Mouse (Mus musculus): ENCODE results near the gene Olfr912. TPM values are rescaled to one million over a fixed set of nuclear protein-coding genes. Genes with fewer than 3 reads are reported as not detected.

Olfr912 gene
- not detected for total RNA-seq (2023)

DNA sequence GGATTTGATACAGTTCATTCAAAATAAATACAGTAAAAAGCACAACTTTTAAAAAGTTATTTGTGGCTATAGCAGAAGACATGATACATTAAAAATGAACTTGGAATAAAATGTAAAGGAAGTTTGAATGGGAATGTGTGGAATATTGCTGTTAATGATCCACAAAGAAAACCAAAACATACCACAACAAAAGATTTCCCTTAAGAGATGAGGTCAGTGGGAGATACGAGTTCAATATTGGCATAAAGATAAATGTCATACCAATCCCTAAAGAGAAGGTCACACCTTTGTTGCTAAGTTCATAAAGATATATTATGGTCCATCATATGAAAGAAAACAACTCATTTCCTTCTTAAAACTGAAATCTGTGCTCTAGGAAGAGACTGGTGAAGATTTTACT is at the start of gene Olfr912:
TSS of gene Olfr912 (plus strand) at position 301 of the 400 bp plus-strand sequence.

DNA sequence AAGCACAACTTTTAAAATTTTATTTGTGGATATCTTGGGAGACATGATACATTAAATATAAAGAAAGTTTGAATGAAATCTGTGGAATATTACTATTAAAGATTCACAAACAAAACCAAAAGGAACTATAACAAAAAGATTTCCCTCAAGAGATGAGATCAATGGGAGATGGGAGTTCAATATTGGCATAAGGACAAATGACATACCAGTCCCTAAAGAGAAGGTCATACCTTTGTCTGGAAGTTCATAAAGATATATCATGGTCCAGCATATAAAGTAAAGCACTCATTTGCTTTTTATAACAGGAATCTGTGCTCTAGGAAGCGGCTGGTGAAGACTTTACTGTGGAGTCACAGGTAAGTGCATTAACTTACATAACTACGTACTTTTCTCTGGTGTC is 42.4 kb upstream of the Olfr912 start, which contains the start of gene Olfr910:
TSS of gene Olfr910 (plus strand) at position 301 of the 400 bp plus-strand sequence.

DNA sequence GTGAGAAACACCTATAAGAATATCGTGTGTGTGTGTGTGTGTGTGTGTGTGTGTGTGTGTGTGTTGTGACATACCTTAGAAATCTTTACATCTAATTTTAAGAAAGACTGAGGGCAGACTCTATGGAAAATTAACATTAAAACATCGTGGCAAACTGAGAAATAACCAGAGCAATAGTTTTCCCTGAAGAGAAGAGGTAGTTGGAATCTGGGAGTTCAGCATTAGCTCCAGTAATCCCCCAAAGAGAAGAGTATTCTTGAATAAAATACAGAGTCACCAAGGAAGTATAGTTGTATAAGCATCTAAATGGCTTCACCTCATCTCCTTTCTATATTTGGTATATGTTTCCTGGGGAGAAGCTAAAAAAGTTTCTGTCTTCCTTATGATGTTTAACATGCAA is 12.5 kb downstream of the Olfr912 start, which contains the start of gene Olfr913:
TSS of gene Olfr913 (plus strand) at position 301 of the 400 bp plus-strand sequence.

DNA sequence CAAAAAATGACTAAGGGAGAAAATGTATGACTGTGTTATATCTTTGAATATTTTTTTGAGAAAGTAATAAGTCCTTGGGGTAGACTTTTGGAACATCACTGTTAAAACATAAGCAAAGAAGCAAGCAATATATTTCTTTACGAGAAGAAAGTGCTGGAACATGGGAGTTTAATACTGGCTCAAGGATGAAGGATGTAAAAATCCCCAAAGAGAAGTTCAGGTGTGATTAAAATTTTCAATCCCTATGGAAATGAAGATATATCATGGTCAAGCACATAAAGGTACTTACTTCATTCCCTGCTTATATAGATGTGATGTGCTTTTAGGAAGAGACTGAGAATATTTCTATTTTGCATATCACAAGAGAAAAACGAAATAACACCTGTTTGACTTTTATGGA is 24.8 kb downstream of the Olfr912 start, which contains the start of gene Olfr914:
TSS of gene Olfr914 (plus strand) at position 301 of the 400 bp plus-strand sequence.

Other genes with a start within 250 kb of the Olfr912 start
- not detected for gene Olfr898, start 231.8 kb upstream of the Olfr912 start, total RNA-seq (2023)
- gene Olfr250, start 213.3 kb upstream of the Olfr912 start, total RNA-seq (2023): not detected
- not detected for gene Olfr251, start 203.1 kb upstream of the Olfr912 start, total RNA-seq (2023)
- gene Olfr147, start 178.5 kb upstream of the Olfr912 start, total RNA-seq (2023): not detected
- not detected for gene Olfr901, start 150.7 kb upstream of the Olfr912 start, total RNA-seq (2023)
- gene Olfr902, start 132.5 kb upstream of the Olfr912 start, total RNA-seq (2023): not detected
- gene Olfr904, start 117.0 kb upstream of the Olfr912 start, total RNA-seq (2023): not detected
- not detected for gene Olfr905, start 109.1 kb upstream of the Olfr912 start, total RNA-seq (2023)
- not detected for gene Olfr906, start 93.1 kb upstream of the Olfr912 start, total RNA-seq (2023)
- not detected for gene Olfr907, start 84.4 kb upstream of the Olfr912 start, total RNA-seq (2023)
- gene Olfr911-ps1, start 58.6 kb upstream of the Olfr912 start, total RNA-seq (2023): not detected
- not detected for gene Olfr910, start 42.3 kb upstream of the Olfr912 start, total RNA-seq (2023)
- not detected for gene Olfr913, start 12.6 kb downstream of the Olfr912 start, total RNA-seq (2023)
- gene Olfr914, start 24.9 kb downstream of the Olfr912 start, total RNA-seq (2023): not detected
- gene Olfr916, start 79.7 kb downstream of the Olfr912 start, total RNA-seq (2023): not detected
- not detected for gene Olfr917, start 85.7 kb downstream of the Olfr912 start, total RNA-seq (2023)
- gene Olfr918, start 94.4 kb downstream of the Olfr912 start, total RNA-seq (2023): not detected
- gene Olfr919, start 123.5 kb downstream of the Olfr912 start, total RNA-seq (2023): not detected
- 10 to 100 TPM; 72.6 to 77.7 TPM for gene Vwa5a, start 138.1 kb downstream of the Olfr912 start, total RNA-seq (2023)
- gene Olfr920, start 172.1 kb downstream of the Olfr912 start, total RNA-seq (2023): under 1 TPM; 0.67 to 0.84 TPM
- gene Olfr921, start 192.9 kb downstream of the Olfr912 start, total RNA-seq (2023): not detected
- not detected for gene Olfr922, start 234.4 kb downstream of the Olfr912 start, total RNA-seq (2023)
- not detected for gene Olfr923, start 246.4 kb downstream of the Olfr912 start, total RNA-seq (2023)